Mouse (Mus musculus): ENCODE measurements around the gene Mast1. TPM values are rescaled to one million over a fixed set of nuclear protein-coding genes. Genes with fewer than 3 reads are reported as not detected.
A peak's percentile ranks its signal among the peaks of the same experiment; 100 is the strongest.

Gene Mast1
- polyA plus RNA-seq, 1 experiment from 2014 or later = 14.2 TPM

DNA sequence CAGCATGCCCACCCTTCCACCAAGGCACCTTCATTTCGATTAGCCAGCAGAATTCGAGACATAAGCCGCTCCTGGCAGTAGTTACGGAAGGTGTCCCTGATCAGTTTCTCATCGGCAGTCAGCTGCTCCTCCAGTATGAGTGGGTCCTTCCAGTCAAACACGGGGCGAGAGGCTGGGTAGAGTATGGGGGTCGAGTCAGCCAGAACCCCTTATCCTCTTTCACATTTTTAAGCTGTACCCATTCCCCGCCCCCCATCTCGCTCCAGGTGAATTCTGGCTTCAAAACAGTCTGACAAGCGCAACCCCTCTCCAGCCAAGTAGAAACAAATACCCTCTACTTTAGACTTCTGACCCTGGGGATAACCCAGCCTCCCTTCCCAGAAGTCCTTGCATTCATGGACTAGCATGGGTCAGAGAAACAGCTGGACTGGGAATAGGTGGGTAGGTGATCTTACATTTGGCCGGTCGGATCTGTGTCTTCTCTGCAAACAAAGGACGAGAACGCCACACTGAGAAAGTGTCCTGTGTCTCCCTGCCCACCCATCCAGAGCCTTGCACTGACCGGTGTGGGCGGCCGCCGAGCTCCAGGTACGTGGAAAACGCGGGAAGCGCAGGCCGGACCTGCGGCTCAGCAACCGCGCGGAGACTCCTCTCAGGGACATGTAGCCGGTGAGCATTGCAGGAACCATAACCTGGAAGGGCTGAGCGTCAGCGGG is 44.0 kb downstream of the Mast1 start:
- 15% methylated on average over 31 of the region's 31 CpGs for WGBS
- peak overlapping the region; percentile 72 for H3K9ac ChIP-seq (ENCODE audit: low read length)
- H3K4me2 ChIP-seq (ENCODE audit: low read depth, low read length, severe bottlenecking) = peak overlapping the region; percentile 91
- no peak overlapping the region for H3K27ac ChIP-seq (ENCODE audit: low read depth, low read length)
- no peaks in the 10 kb centered on the region for H3K27me3 ChIP-seq (ENCODE audit: control insufficient read depth, insufficient read depth, low read length)
- no peaks in the 10 kb centered on the region; the same call in 1 of the 2 replicates for H3K36me3 ChIP-seq (ENCODE audit: control insufficient read depth, insufficient read depth, low read length)
- ATAC-seq (replicated peaks; ENCODE audit: low FRiP score) (peak; percentile 51; the same call in 1 of the 2 replicates), DNase-seq (ENCODE audit: low spot score) (peak; percentile 64)
- H3K4me3 ChIP-seq (ENCODE audit: low read depth, low read length) = peak overlapping the region; percentile 62
- no peaks in the 10 kb centered on the region for H3K9me3 ChIP-seq (ENCODE audit: control insufficient read depth, low read length)
- H3K4me1 ChIP-seq (replicated peaks; ENCODE audit: control insufficient read depth, insufficient read depth, low read length) = peaks cover 5% of the 10 kb centered on the region; the same call in 1 of the 2 replicates

DNA sequence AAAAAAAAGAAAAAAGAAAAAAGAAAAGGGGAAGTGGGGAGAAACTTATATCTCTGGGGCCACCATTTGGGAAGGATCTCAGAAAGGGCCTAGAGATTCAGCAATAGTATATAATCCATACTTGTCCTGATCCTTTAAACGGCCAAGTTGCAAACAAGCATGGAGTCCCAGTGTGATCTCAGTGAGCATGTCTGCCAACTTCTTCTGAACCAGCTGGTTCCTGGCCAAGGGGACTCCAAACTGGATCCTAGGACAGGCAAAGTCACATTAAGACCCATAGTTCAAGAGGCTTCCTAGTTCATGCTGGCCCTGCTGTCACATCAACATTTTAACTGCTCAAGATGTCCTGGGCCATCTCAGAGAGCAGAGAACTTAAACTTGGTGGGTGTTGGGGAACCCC is 48.0 kb downstream of the Mast1 start:
- no peak overlapping the region for H3K27ac ChIP-seq (ENCODE audit: low read depth, low read length)
- H3K4me1 ChIP-seq (replicated peaks; ENCODE audit: control insufficient read depth, insufficient read depth, low read length) = peaks cover 5% of the 10 kb centered on the region; the same call in 1 of the 2 replicates
- ATAC-seq (replicated peaks; ENCODE audit: low FRiP score) = no peak
- H3K36me3 ChIP-seq (ENCODE audit: control insufficient read depth, insufficient read depth, low read length) = no peaks in the 10 kb centered on the region; the same call in 1 of the 2 replicates
- DNase-seq (ENCODE audit: low spot score) = no peak
- H3K4me2 ChIP-seq (ENCODE audit: low read depth, low read length, severe bottlenecking) = no peak overlapping the region
- WGBS = 97% methylated on average over 1 of the region's 1 CpGs
- no peak overlapping the region for H3K4me3 ChIP-seq (ENCODE audit: low read depth, low read length)
- H3K27me3 ChIP-seq (ENCODE audit: control insufficient read depth, insufficient read depth, low read length) = no peaks in the 10 kb centered on the region
- H3K9ac ChIP-seq (ENCODE audit: low read length) = no peak overlapping the region
- no peaks in the 10 kb centered on the region for H3K9me3 ChIP-seq (ENCODE audit: control insufficient read depth, low read length)

DNA sequence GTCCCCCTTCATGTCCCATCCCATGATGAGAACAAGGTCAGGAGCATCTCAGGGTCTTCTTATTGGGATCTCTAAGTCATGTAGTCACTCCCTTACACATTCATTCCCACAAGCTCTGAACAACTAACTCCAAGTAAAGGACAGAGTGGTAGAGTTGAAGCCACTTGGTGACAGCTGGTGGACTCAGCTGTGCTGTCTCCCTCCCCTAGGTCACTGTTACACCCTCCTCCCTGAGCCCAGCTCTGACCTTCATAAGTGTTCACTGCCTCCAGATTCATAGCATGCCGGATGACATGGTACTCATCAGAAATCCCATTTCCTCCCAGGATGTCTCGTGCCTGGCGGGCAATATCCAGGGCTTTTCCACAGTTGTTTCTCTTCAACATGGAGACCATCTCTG is 48.9 kb downstream of the Mast1 start:
- Histone ChIP-seq H3K27ac (ENCODE audit: low read depth, low read length) (no peak overlapping the region), H3K27me3 (ENCODE audit: control insufficient read depth, insufficient read depth, low read length) (no peaks in the 10 kb centered on the region), H3K4me3 (ENCODE audit: low read depth, low read length) (no peak overlapping the region), H3K9ac (ENCODE audit: low read length) (no peak overlapping the region), H3K4me2 (ENCODE audit: low read depth, low read length, severe bottlenecking) (no peak overlapping the region), H3K4me1 (replicated peaks; ENCODE audit: control insufficient read depth, insufficient read depth, low read length) (peaks cover 5% of the 10 kb centered on the region; the same call in 1 of the 2 replicates), H3K9me3 (ENCODE audit: control insufficient read depth, low read length) (no peaks in the 10 kb centered on the region), H3K36me3 (ENCODE audit: control insufficient read depth, insufficient read depth, low read length) (no peaks in the 10 kb centered on the region; the same call in 1 of the 2 replicates)
- 96% methylated on average over 3 of the region's 3 CpGs for WGBS
- no peak for DNase-seq (ENCODE audit: low spot score)
- ATAC-seq (replicated peaks; ENCODE audit: low FRiP score) = no peak

DNA sequence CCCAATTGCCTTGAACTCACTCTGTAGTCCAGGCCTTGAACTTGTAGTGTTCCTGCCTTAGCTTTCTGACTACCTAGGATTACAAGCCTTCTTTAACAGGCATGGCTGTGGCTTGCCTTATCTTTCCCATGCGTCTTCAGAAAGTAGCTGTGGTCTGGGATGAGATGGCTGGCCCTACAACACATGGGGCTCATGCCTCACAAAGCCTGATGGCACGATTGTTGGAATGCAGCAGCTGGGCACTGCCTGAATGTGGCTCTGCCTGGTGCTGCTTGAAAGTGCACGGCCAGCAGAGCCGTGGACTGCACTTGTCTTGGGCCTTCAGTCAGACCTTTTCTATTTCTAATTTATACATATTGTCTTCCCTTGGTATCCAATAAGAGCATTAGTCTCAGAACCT is 52.4 kb downstream of the Mast1 start:
- DNase-seq (ENCODE audit: low spot score) (no peak), ATAC-seq (replicated peaks; ENCODE audit: low FRiP score) (no peak)
- WGBS = 88% methylated on average over 4 of the region's 4 CpGs
- no peak overlapping the region for H3K4me2 ChIP-seq (ENCODE audit: low read depth, low read length, severe bottlenecking)
- H3K9me3 ChIP-seq (ENCODE audit: control insufficient read depth, low read length) = no peaks in the 10 kb centered on the region
- H3K4me1 ChIP-seq (replicated peaks; ENCODE audit: control insufficient read depth, insufficient read depth, low read length) = no peaks in the 10 kb centered on the region
- no peaks in the 10 kb centered on the region for H3K27me3 ChIP-seq (ENCODE audit: control insufficient read depth, insufficient read depth, low read length)
- no peak overlapping the region for H3K27ac ChIP-seq (ENCODE audit: low read depth, low read length)
- H3K4me3 ChIP-seq (ENCODE audit: low read depth, low read length) = no peak overlapping the region
- H3K9ac ChIP-seq (ENCODE audit: low read length) = no peak overlapping the region
- no peaks in the 10 kb centered on the region; the same call in 1 of the 2 replicates for H3K36me3 ChIP-seq (ENCODE audit: control insufficient read depth, insufficient read depth, low read length)

DNA sequence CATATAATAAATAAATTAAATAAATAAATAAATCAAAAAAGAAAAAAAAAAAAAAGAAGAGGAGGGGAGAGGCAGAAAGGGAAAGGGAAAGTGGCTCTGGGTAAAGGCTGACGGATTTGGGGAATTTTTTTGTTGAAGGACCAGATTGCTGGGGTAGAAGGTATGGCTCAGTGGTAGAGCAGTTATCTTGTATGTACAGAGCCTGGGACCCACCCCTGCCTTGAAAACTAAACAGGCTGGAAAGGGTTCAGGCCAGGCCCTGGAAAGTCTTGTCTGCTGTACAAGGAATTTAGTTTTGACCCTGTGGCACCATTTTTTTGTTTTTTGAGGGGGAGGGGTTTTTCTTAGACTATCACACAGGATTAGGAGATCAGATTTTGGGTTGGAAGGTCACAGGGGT is 58.2 kb downstream of the Mast1 start:
- Histone ChIP-seq H3K27me3 (ENCODE audit: control insufficient read depth, insufficient read depth, low read length) (no peaks in the 10 kb centered on the region), H3K9ac (ENCODE audit: low read length) (no peak overlapping the region), H3K4me3 (ENCODE audit: low read depth, low read length) (no peak overlapping the region), H3K36me3 (ENCODE audit: control insufficient read depth, insufficient read depth, low read length) (no peaks in the 10 kb centered on the region), H3K4me2 (ENCODE audit: low read depth, low read length, severe bottlenecking) (no peak overlapping the region), H3K4me1 (replicated peaks; ENCODE audit: control insufficient read depth, insufficient read depth, low read length) (no peaks in the 10 kb centered on the region), H3K27ac (ENCODE audit: low read depth, low read length) (no peak overlapping the region), H3K9me3 (ENCODE audit: control insufficient read depth, low read length) (no peaks in the 10 kb centered on the region)
- 85% methylated on average over 1 of the region's 1 CpGs for WGBS
- DNase-seq (ENCODE audit: low spot score) (no peak), ATAC-seq (replicated peaks; ENCODE audit: low FRiP score) (no peak)

DNA sequence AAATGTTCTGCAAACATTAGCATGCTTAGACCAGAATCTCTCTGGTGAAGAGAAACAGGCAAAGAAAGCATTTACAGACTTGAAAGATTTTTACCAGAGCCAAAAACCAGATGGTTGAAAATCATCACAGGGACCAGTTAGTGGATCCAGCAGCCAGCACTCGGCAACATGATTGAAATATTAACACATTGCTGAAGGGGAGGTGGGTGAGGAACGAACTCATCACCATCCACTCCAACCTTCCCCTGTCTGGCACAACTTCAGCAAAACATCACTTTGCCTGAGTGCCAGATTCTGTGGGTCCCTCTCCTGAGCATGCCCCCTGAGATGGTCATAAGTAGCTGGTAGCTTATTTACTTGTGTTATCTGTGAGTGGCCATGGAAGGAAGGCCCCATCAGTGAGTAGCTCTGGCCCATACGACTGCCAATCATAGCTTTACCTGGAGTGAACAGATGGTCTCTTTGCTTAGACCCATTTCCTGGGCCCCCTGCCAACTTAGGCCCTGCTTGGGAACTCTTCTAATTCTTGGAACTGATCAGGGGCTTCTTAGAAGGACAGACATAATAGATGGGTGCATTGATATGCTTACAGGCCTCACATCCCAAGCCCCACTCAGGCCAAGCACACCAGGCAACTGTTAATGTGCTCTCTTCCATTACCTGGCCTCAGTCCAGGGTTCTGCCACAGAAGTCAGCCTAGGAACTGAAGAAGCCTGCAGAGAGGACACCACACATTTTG is 59.7 kb downstream of the Mast1 start:
- Histone ChIP-seq H3K4me3 (ENCODE audit: low read depth, low read length) (no peak overlapping the region), H3K4me1 (replicated peaks; ENCODE audit: control insufficient read depth, insufficient read depth, low read length) (peaks cover 6% of the 10 kb centered on the region), H3K4me2 (ENCODE audit: low read depth, low read length, severe bottlenecking) (no peak overlapping the region), H3K9ac (ENCODE audit: low read length) (no peak overlapping the region), H3K27me3 (ENCODE audit: control insufficient read depth, insufficient read depth, low read length) (no peaks in the 10 kb centered on the region), H3K27ac (ENCODE audit: low read depth, low read length) (no peak overlapping the region), H3K36me3 (ENCODE audit: control insufficient read depth, insufficient read depth, low read length) (no peaks in the 10 kb centered on the region), H3K9me3 (ENCODE audit: control insufficient read depth, low read length) (no peaks in the 10 kb centered on the region)
- DNase-seq (ENCODE audit: low spot score) (no peak), ATAC-seq (replicated peaks; ENCODE audit: low FRiP score) (no peak)
- 90% methylated on average over 3 of the region's 3 CpGs for WGBS

DNA sequence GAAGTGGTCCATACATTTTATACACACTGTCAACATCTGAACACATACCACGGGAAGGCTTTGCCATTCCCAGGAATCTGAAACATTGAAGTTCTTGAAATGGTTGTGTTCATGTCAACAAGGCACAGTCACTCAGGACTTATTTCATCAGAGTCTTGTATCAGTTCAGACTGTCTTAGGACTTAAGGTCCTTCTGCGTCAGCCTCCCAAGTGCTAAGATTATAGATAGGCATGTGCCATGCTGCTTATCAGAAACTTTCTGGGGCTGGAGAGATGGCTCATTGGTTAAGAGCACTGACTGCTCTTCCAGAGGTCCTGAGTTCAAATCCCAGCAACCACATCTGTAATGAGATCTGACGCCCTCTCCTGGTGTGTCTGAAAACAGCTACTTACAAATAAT is 62.8 kb downstream of the Mast1 start:
- DNase-seq (ENCODE audit: low spot score) (no peak), ATAC-seq (replicated peaks; ENCODE audit: low FRiP score) (no peak)
- no peaks in the 10 kb centered on the region for H3K9me3 ChIP-seq (ENCODE audit: control insufficient read depth, low read length)
- no peak overlapping the region for H3K9ac ChIP-seq (ENCODE audit: low read length)
- H3K4me1 ChIP-seq (replicated peaks; ENCODE audit: control insufficient read depth, insufficient read depth, low read length) = peaks cover 12% of the 10 kb centered on the region
- H3K4me2 ChIP-seq (ENCODE audit: low read depth, low read length, severe bottlenecking) = no peak overlapping the region
- H3K27me3 ChIP-seq (ENCODE audit: control insufficient read depth, insufficient read depth, low read length) = no peaks in the 10 kb centered on the region
- no peak overlapping the region for H3K4me3 ChIP-seq (ENCODE audit: low read depth, low read length)
- H3K27ac ChIP-seq (ENCODE audit: low read depth, low read length) = no peak overlapping the region
- no peaks in the 10 kb centered on the region for H3K36me3 ChIP-seq (ENCODE audit: control insufficient read depth, insufficient read depth, low read length)
- WGBS = 89% methylated on average over 3 of the region's 3 CpGs

DNA sequence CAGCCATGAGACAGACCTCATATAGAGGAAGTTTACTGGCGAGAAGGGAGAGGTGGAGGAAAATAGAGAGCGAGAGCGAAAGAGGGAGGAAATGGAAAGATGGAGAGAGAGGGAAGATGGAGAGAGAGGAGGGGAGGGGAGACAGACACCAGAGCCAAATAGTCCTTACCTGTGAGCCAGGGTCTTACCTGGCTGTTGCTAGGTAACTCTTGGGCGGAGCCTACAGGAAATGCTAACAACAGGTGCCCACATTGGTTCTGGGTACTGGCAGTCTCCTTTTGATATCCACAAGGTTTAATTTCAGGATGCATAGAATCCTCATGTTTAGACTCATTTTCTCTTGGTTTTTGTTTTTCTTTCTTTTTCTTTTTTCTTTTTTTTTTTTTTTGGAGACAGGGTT is 64.1 kb downstream of the Mast1 start:
- Histone ChIP-seq H3K27me3 (ENCODE audit: control insufficient read depth, insufficient read depth, low read length) (no peaks in the 10 kb centered on the region), H3K4me2 (ENCODE audit: low read depth, low read length, severe bottlenecking) (peak overlapping the region; percentile 80; the same call in 1 of the 2 replicates), H3K4me1 (replicated peaks; ENCODE audit: control insufficient read depth, insufficient read depth, low read length) (peaks cover 12% of the 10 kb centered on the region), H3K9me3 (ENCODE audit: control insufficient read depth, low read length) (no peaks in the 10 kb centered on the region), H3K27ac (ENCODE audit: low read depth, low read length) (no peak overlapping the region), H3K36me3 (ENCODE audit: control insufficient read depth, insufficient read depth, low read length) (peaks cover 5% of the 10 kb centered on the region; the same call in 1 of the 2 replicates), H3K4me3 (ENCODE audit: low read depth, low read length) (peak overlapping the region; percentile 38), H3K9ac (ENCODE audit: low read length) (0 out of 2 replicates have a peak overlapping the region, but pooled peaks have one; percentile 57)
- ATAC-seq (replicated peaks; ENCODE audit: low FRiP score) (no peak), DNase-seq (ENCODE audit: low spot score) (no peak)
- WGBS = 64% methylated on average over 4 of the region's 4 CpGs
